Mouse (Mus musculus) liver, embryonic 16.5 days (tissue): Measurements from ENCODE around the gene Slc9a1. TPM values are rescaled to one million over a fixed set of nuclear protein-coding genes. Genes with fewer than 3 reads are reported as not detected.

Source experiments
- ATAC-seq: fragments of 200-750 bp; cut with Nextera tagmentation; 2 replicates; pipeline ENCODE4 v1.8.0; 2017; ENCODE audit warnings: low read depth, mild to moderate bottlenecking, moderate number of reproducible peaks, moderate library complexity
- H3K27ac ChIP-seq: fragments of 300-500 bp; sonication (generic); 2 replicates; pipeline ENCODE4 v1.5.1; 2014; ENCODE audit warnings: mild to moderate bottlenecking, low read length
- H3K27me3 ChIP-seq: fragments of 300-500 bp; sonication (generic); 2 replicates; pipeline ENCODE4 v1.6.1; 2014; ENCODE audit warnings: low read depth, low read length, mixed read lengths; ENCODE audit not compliant: control insufficient read depth, insufficient read depth
- H3K36me3 ChIP-seq: fragments of 300-500 bp; sonication (generic); 2 replicates; pipeline ENCODE4 v1.6.1; 2014; ENCODE audit warnings: mild to moderate bottlenecking; ENCODE audit not compliant: control insufficient read depth, insufficient read depth
- H3K4me1 ChIP-seq: fragments of 300-500 bp; sonication (generic); 2 replicates; pipeline ENCODE4 v1.6.1; 2014; ENCODE audit warnings: low read depth, low read length, mixed read lengths; ENCODE audit not compliant: control insufficient read depth
- H3K4me2 ChIP-seq: fragments of 300-500 bp; sonication (generic); 2 replicates; pipeline ENCODE4 v1.6.1; 2014; ENCODE audit warnings: low read depth, low read length, mixed read lengths
- H3K4me3 ChIP-seq: fragments of 300-500 bp; sonication (generic); 2 replicates; pipeline ENCODE4 v1.5.1; 2014; ENCODE audit warnings: low read depth, mild to moderate bottlenecking, low read length
- H3K9ac ChIP-seq: fragments of 300-500 bp; sonication (generic); 2 replicates; pipeline ENCODE4 v1.6.1; 2014; ENCODE audit warnings: low read depth, low read length
- H3K9me3 ChIP-seq: fragments of 300-500 bp; sonication (generic); replicated peaks from 2 replicates; pipeline ENCODE4 v1.6.1; 2016; ENCODE audit warnings: low read length; ENCODE audit not compliant: control insufficient read depth
- WGBS: fragments of 180-500 bp; shearing (Covaris S2); extraction: QIAGEN DNeasy Blood & Tissue Kit; methylation state at CpG from one replicate; pipeline ENCODE4 v1.1.7; 2014; ENCODE audit not compliant: insufficient replicate concordance; 5-methylcytosine and 5-hydroxymethylcytosine counted together
- microRNA-seq: library from miRNA; unstranded; fragments of <30 nt; microRNA quantifications from one replicate; pipeline ENCODE4, GENCODE M21; 2016
- polyA plus RNA-seq: library from polyadenylated mRNA; unstranded; fragments of >200 nt; fragmentation: Nextera tagmentation; extraction: Ambion mirVana; gene quantifications from 2 replicates; pipeline ENCODE4 v1.2.1, GENCODE M21; 2015

Slc9a1 gene
- polyA plus RNA-seq, 1 experiment from 2014 or later: 3.3 TPM

DNA sequence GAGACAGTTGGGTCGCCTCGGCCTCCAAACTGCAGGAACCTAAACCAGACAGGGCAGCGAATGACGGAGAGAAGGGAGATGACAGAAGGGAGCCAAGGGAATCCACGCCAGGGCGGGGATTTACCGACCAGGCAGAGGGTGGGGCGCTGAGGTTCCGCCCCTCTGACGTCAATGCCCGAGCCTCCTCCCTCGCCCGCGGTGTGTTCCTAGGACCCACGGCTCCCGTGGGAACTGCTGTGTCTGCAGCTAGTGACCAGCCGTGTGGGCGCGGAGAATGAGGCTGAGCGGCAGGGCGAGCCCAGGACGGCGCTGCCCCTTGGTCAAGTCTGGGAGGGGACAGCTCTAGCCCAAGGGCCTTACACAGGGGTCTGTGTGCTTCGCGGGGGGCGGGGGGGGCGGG, 98.6 kb downstream of the Slc9a1 start:
- peaks cover 2% of the 10 kb centered on the region; the same call in 1 of the 2 replicates for H3K9me3 ChIP-seq
- ATAC-seq: peak; percentile 66; the same call in 1 of the 2 replicates
- peak overlapping the region; percentile 75 for H3K4me2 ChIP-seq
- H3K27ac ChIP-seq: no peak overlapping the region
- peaks cover 19% of the 10 kb centered on the region for H3K27me3 ChIP-seq
- no peaks in the 10 kb centered on the region for H3K36me3 ChIP-seq
- no peak overlapping the region for H3K9ac ChIP-seq
- peaks cover 3% of the 10 kb centered on the region for H3K4me1 ChIP-seq
- H3K4me3 ChIP-seq: peak overlapping the region; percentile 53
- WGBS: under 1% methylated on average over 27 of the region's 27 CpGs

DNA sequence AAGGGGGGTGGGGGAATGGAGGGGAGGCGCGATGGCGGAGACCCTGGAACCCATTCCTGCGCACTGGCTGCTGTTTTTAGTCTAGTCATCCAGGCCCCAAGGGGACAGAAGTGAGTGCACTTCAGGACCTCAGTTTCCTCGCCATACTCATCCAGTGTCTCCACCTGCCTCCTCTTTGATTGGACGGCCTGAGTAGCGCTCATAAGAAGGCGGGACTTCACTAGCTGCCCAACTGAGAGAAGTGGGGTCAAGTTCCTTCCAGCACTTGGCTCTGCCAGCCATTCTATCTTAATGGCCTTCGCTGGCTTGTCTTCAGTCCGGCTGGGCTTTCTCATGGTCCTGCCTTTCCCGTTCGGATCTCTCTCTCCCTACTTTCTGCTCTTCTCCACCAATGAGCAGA, 99.6 kb downstream of the Slc9a1 start:
- H3K27me3 ChIP-seq: peaks cover 19% of the 10 kb centered on the region
- H3K4me3 ChIP-seq: no peak overlapping the region
- peaks cover 2% of the 10 kb centered on the region; the same call in 1 of the 2 replicates for H3K9me3 ChIP-seq
- no peak overlapping the region for H3K4me2 ChIP-seq
- H3K27ac ChIP-seq: no peak overlapping the region
- H3K4me1 ChIP-seq: peaks cover 3% of the 10 kb centered on the region
- ATAC-seq: no peak
- WGBS: 21% methylated on average over 12 of the region's 12 CpGs
- H3K36me3 ChIP-seq: no peaks in the 10 kb centered on the region
- H3K9ac ChIP-seq: no peak overlapping the region

DNA sequence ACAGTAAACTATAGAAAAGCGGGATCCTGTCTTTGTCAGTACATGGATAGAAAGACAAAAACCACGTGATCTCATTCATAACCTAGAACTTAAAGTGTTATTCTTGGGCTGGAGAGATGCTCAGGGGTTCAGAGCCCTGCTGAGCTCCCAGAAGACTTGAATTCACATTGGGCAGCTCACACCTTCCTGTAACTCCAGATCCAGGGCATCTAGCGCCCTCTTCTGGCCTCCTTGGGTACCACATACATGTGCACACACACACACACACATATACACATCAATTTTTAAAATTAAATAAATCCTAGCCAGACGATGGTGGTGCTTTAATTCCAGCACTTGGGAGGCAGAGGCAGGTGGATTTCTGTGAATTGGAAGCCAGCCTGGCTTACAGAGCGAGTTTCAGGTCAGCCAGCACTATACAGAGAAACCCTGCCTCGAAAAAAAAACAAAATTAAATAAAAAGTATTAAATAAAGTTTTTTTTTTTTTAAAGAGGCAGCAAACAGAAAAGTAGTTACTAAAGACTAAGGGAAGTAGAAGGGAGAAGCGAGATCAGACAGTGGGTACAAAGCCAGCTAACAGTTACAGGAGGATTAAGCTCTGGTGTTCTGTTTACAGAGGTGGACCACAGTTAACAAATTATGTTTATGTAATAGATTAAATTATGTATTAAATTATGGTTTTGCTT, 101.8 kb downstream of the Slc9a1 start:
- Histone ChIP-seq H3K27ac (no peak overlapping the region), H3K9me3 (peaks cover 2% of the 10 kb centered on the region; the same call in 1 of the 2 replicates), H3K4me3 (no peak overlapping the region), H3K27me3 (peaks cover 19% of the 10 kb centered on the region), H3K4me2 (no peak overlapping the region), H3K4me1 (peaks cover 3% of the 10 kb centered on the region), H3K36me3 (no peaks in the 10 kb centered on the region), H3K9ac (no peak overlapping the region)
- no peak for ATAC-seq
- 65% methylated on average over 7 of the region's 7 CpGs for WGBS

Small RNA genes within 50 kb of the gene (microRNA-seq; reads per million reads assigned to microRNA genes)
- gene Mir5122: 7.1 reads per million, percentile 21 among the genes with 10 or more reads in this experiment

Other genes starting within 250 kb of the Slc9a1 start
- gene Wasf2, start 239.2 kb upstream of the Slc9a1 start, polyA plus RNA-seq: 41.4 and 42.7 TPM in 2 replicates
- 0.13 TPM in 1 of 2 replicates, not detected in the other for gene Cd164l2, start 157.6 kb upstream of the Slc9a1 start, polyA plus RNA-seq
- gene Gpr3, start 157.2 kb upstream of the Slc9a1 start, polyA plus RNA-seq: not detected in 2 replicates
- 2.2 and 3.0 TPM in 2 replicates for gene Map3k6, start 128.9 kb upstream of the Slc9a1 start, polyA plus RNA-seq
- gene Sytl1, start 106.6 kb upstream of the Slc9a1 start, polyA plus RNA-seq: 1.1 and 1.4 TPM in 2 replicates
- 32.7 and 34.9 TPM in 2 replicates for gene Tmem222, start 91.9 kb upstream of the Slc9a1 start, polyA plus RNA-seq
- gene Wdtc1, start 16.2 kb upstream of the Slc9a1 start, polyA plus RNA-seq: 6.2 and 8.1 TPM in 2 replicates
- 0.09 and 0.12 TPM in 2 replicates for gene Tent5b, start 110.4 kb downstream of the Slc9a1 start, polyA plus RNA-seq
- not detected in 2 replicates for gene Trnp1, start 128.8 kb downstream of the Slc9a1 start, polyA plus RNA-seq
- 1.4 and 2.6 TPM in 2 replicates for gene Kdf1, start 149.3 kb downstream of the Slc9a1 start, polyA plus RNA-seq
- 93.7 and 98.3 TPM in 2 replicates for gene Nudc, start 176.3 kb downstream of the Slc9a1 start, polyA plus RNA-seq
- gene Nr0b2, start 183.7 kb downstream of the Slc9a1 start, polyA plus RNA-seq: 0.49 and 0.90 TPM in 2 replicates
- gene Gpatch3, start 205.0 kb downstream of the Slc9a1 start, polyA plus RNA-seq: 2.9 and 3.2 TPM in 2 replicates
- gene Gpn2, start 214.7 kb downstream of the Slc9a1 start, polyA plus RNA-seq: 6.5 and 8.6 TPM in 2 replicates
- 0.27 and 0.61 TPM in 2 replicates for gene Sfn, start 232.5 kb downstream of the Slc9a1 start, polyA plus RNA-seq